Mouse (Mus musculus) left cerebral cortex, adult 9 months (tissue): ENCODE measurements at regions not wholly inside any gene's neighbourhood (a gene's known extent, or its start where the extent isn't known, plus 50 kb on each side); places are given as distances from the start of the nearest gene placed in this dataset.

ENCODE experiments used
- DNase-seq, 2 experiments: peaks; one replicate each; pipeline ENCODE4 v3.0.0; 2022; ENCODE audit warnings: low spot score in 2 of 2

- DNase-seq, result no peak
Observed at GRCm38 (mm10) chr13:107094487-107094886, 72.6 kb upstream of the Kif2a start.

GRCm38 (mm10) chr13:107093683-107094082 lies 71.8 kb upstream of the Kif2a start:
- DNase-seq, result no peak

GRCm38 (mm10) chr13:107088198-107088597 lies 66.3 kb upstream of the Kif2a start:
- no peak for DNase-seq

- no peak for DNase-seq
Observed at GRCm38 (mm10) chr13:107087355-107087754, 65.4 kb upstream of the Kif2a start.

- DNase-seq, result no peak
Observed at GRCm38 (mm10) chr13:107078085-107078484, 56.2 kb upstream of the Kif2a start.

- no peak for DNase-seq
Observed at GRCm38 (mm10) chr13:107074917-107075316, 53.0 kb upstream of the Kif2a start.

- peak; percentile 13 to 39 for DNase-seq
Observed at GRCm38 (mm10) chr13:107073039-107073620, 51.2 kb upstream of the Kif2a start.

- DNase-seq, result no peak
Observed at GRCm38 (mm10) chr13:107072345-107073038, 50.6 kb upstream of the Kif2a start.
